Mouse (Mus musculus): ENCODE data around the gene Atp8a2. TPM values are rescaled to one million over a fixed set of nuclear protein-coding genes. Genes with fewer than 3 reads are reported as not detected.

Atp8a2 gene
- total RNA-seq, 2 experiments from 2014 or later, result 3.4 to 5.6 TPM

GRCm38 (mm10) chr14:60030666-60031065 lies 166.3 kb downstream of the Atp8a2 start:
- DNase-seq (ENCODE audit: low spot score in 2 of 2), result no peak

- DNase-seq (ENCODE audit: low spot score in 2 of 2), result no peak
Observed at GRCm38 (mm10) chr14:60027139-60027538, 169.8 kb downstream of the Atp8a2 start.

GRCm38 (mm10) chr14:60026647-60027046 lies 170.3 kb downstream of the Atp8a2 start:
- no peak for DNase-seq (ENCODE audit: low spot score in 2 of 2)

- peak; percentile 49 to 61 for DNase-seq (ENCODE audit: low spot score in 2 of 2)
Observed at GRCm38 (mm10) chr14:60015891-60016290, 181.1 kb downstream of the Atp8a2 start.

GRCm38 (mm10) chr14:60001801-60002200 lies 195.2 kb downstream of the Atp8a2 start:
- no peak for DNase-seq (ENCODE audit: low spot score in 2 of 2)

GRCm38 (mm10) chr14:59988860-59989259 lies 208.1 kb downstream of the Atp8a2 start:
- DNase-seq (ENCODE audit: low spot score in 2 of 2), result no peak

GRCm38 (mm10) chr14:59987975-59988374 lies 209.0 kb downstream of the Atp8a2 start:
- no peak for DNase-seq (ENCODE audit: low spot score in 2 of 2)

GRCm38 (mm10) chr14:59978007-59978406 lies 219.0 kb downstream of the Atp8a2 start:
- no peak for DNase-seq (ENCODE audit: low spot score in 2 of 2)

- no peak for DNase-seq (ENCODE audit: low spot score in 2 of 2)
Observed at GRCm38 (mm10) chr14:59971221-59971730, 225.7 kb downstream of the Atp8a2 start.

GRCm38 (mm10) chr14:59969485-59970134 lies 227.4 kb downstream of the Atp8a2 start:
- DNase-seq (ENCODE audit: low spot score in 2 of 2), result no peak

- DNase-seq (ENCODE audit: low spot score in 2 of 2), result no peak
Observed at GRCm38 (mm10) chr14:59967847-59968550, 229.0 kb downstream of the Atp8a2 start.

- no peak for DNase-seq (ENCODE audit: low spot score in 2 of 2)
Observed at GRCm38 (mm10) chr14:59966981-59967380, 230.0 kb downstream of the Atp8a2 start.

GRCm38 (mm10) chr14:59964569-59964968 lies 232.4 kb downstream of the Atp8a2 start:
- DNase-seq (ENCODE audit: low spot score in 2 of 2), result no peak

- no peak for DNase-seq (ENCODE audit: low spot score in 2 of 2)
Observed at GRCm38 (mm10) chr14:59960961-59961360, 236.0 kb downstream of the Atp8a2 start.

- DNase-seq (ENCODE audit: low spot score in 2 of 2), result no peak
Observed at GRCm38 (mm10) chr14:59960214-59960890, 236.6 kb downstream of the Atp8a2 start.

GRCm38 (mm10) chr14:59959723-59960122 lies 237.3 kb downstream of the Atp8a2 start:
- DNase-seq (ENCODE audit: low spot score in 2 of 2), result no peak

GRCm38 (mm10) chr14:59949983-59950382 lies 247.0 kb downstream of the Atp8a2 start:
- DNase-seq (ENCODE audit: low spot score in 2 of 2), result no peak

- DNase-seq (ENCODE audit: low spot score in 2 of 2), result peak; percentile 49 to 59
Observed at GRCm38 (mm10) chr14:59942864-59943611, 253.9 kb downstream of the Atp8a2 start.

GRCm38 (mm10) chr14:59942199-59942598 lies 254.8 kb downstream of the Atp8a2 start:
- no peak for DNase-seq (ENCODE audit: low spot score in 2 of 2)

- no peak for DNase-seq (ENCODE audit: low spot score in 2 of 2)
Observed at GRCm38 (mm10) chr14:59932355-59932754, 264.6 kb downstream of the Atp8a2 start.

GRCm38 (mm10) chr14:59931412-59932058 lies 265.4 kb downstream of the Atp8a2 start:
- DNase-seq (ENCODE audit: low spot score in 2 of 2), result no peak

All from adrenal gland, postnatal 4 days (tissue).